Mouse (Mus musculus) liver, embryonic 14 days (tissue): ENCODE data around the gene Pcf11. TPM values are rescaled to one million over a fixed set of nuclear protein-coding genes. Genes with fewer than 3 reads are reported as not detected.

Experiments
- polyA plus RNA-seq: library from polyadenylated mRNA; depleted of rRNA; stranded (reverse); fragments of >200 nt; gene quantifications from 2 replicates; pipeline ENCODE4 v1.2.3, GENCODE M21; 2012; rRNA removed

Gene Pcf11
- polyA plus RNA-seq, result 14.2 and 15.7 TPM in 2 replicates

GRCm38 (mm10) chr7:92669507-92670471 lies at the start of gene Pcf11:
Pcf11 (minus strand) TSS chr7:92669934.

GRCm38 (mm10) chr7:92637021-92637625 lies 32.6 kb downstream of the Pcf11 start, which contains the start of gene Ankrd42:
Ankrd42 (minus strand) TSS chr7:92637142.

Other genes starting within 250 kb of the Pcf11 start
- 9.6 and 9.9 TPM in 2 replicates for gene Ccdc90b, start 108.8 kb downstream of the Pcf11 start, polyA plus RNA-seq
- 0.15 and 0.19 TPM in 2 replicates for gene Ankrd42, start 32.8 kb downstream of the Pcf11 start, polyA plus RNA-seq
- 1.5 and 2.2 TPM in 2 replicates for gene Rab30, start 71.7 kb upstream of the Pcf11 start, polyA plus RNA-seq
- 4.3 and 5.0 TPM in 2 replicates for gene Ddias, start 204.3 kb upstream of the Pcf11 start, polyA plus RNA-seq
- 13.1 and 16.4 TPM in 2 replicates for gene Prcp, start 204.5 kb upstream of the Pcf11 start, polyA plus RNA-seq